ENCODE assay signal across 14 mouse cellular contexts in the genomic region with DNA sequence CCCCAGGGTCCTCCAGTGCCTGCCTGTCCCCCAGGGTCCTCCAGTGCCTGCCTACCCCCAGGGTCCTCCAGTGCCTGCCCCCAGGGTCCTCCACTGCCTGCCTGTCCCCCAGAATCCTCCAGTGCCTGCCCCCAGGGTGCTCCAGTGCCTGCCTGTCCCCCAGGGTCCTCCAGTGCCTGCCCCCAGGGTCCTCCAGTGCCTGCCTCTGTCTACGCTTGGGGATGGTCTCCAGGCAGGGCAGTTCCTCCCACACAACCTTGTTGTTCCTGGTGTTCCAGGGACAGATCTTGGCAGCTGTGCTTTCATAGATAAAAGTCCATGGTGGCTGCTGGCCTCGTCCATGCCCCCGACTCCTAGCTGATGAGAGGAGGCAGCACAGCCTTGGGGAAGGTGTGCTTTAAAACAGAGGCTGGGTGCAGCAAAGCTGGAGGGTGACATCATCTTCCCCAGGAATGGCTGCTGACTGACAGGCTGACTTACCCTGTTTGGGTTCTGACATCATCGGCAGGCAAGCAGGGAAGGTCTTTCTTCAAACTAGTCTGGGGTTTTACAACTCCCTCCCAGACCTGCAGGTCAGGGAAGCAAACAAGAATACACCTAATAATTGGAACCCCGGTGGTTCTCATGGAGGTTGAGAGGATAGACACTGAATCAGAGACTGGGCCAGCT. TPM values are rescaled to one million over a fixed set of nuclear protein-coding genes. Genes with fewer than 3 reads are reported as not detected.
DNase-seq lines count a peak whose midpoint lies in the region; ATAC-seq and TF ChIP-seq lines count a peak whose summit lies in the region.
"Had no signal": no experiment of that assay in that cellular context is flagged by ENCODE, and none has a peak within 500 bp of the region (broad histone marks: within the 10 kb centered on the region; RNA-seq: fewer than 3 reads in every experiment).

No protein-coding gene starts in this region.

- H3K9ac ChIP-seq in heart, embryonic 15.5 days, result no peak overlapping the region
- peak overlapping the region; percentile 3; the same call in 1 of the 2 replicates for H3K9ac ChIP-seq in hindbrain, embryonic 14.5 days
- H3K9ac ChIP-seq: embryonic facial prominence, embryonic 15.5 days; liver, postnatal 0 days had no signal

- WGBS in heart, embryonic 15.5 days, result 25% methylated on average over 5 of the region's 5 CpGs
- 71% methylated on average over 5 of the region's 5 CpGs for WGBS in embryonic facial prominence, embryonic 10.5 days
- 28% methylated on average over 5 of the region's 5 CpGs for WGBS in hindbrain, embryonic 14.5 days
- 52% methylated on average over 5 of the region's 5 CpGs for WGBS in cerebellum, adult 2 months

- no peaks in the 10 kb centered on the region for H3K9me3 ChIP-seq in heart, embryonic 15.5 days (replicated peaks)
- no peaks in the 10 kb centered on the region for H3K9me3 ChIP-seq in embryonic facial prominence, embryonic 10.5 days
- no peaks in the 10 kb centered on the region for H3K9me3 ChIP-seq in hindbrain, embryonic 14.5 days (ENCODE audit: control insufficient read depth, low read length)
- H3K9me3 ChIP-seq: embryonic facial prominence, embryonic 15.5 days had no signal

- H3K79me2 ChIP-seq in myocyte (ENCODE audit: control insufficient read depth, insufficient read depth), result no peaks in the 10 kb centered on the region

- no peak for TF ChIP-seq CTCF in cerebellum, adult 2 months (IDR thresholded peaks at IDR 0.05; ENCODE audit: borderline replicate concordance, insufficient read depth, low read depth, low read length)

- no peak for TF ChIP-seq POLR2A in myocyte (IDR thresholded peaks at IDR 0.05; ENCODE audit: insufficient read length, low read depth)
- TF ChIP-seq POLR2A in cerebellum, adult 2 months (IDR thresholded peaks at IDR 0.05; ENCODE audit: borderline replicate concordance, insufficient read depth, low read length), result no peak

- H3K36me3 ChIP-seq in heart, embryonic 15.5 days, result no peaks in the 10 kb centered on the region
- 0 out of 2 replicates have a peak, but pooled peaks cover 2% of the 10 kb centered on the region for H3K36me3 ChIP-seq in embryonic facial prominence, embryonic 10.5 days (replicated peaks)
- no peaks in the 10 kb centered on the region for H3K36me3 ChIP-seq in hindbrain, embryonic 14.5 days (replicated peaks; ENCODE audit: control insufficient read depth, insufficient read depth)
- H3K36me3 ChIP-seq in myocyte (ENCODE audit: control insufficient read depth, insufficient read depth), result no peaks in the 10 kb centered on the region
- H3K36me3 ChIP-seq: embryonic facial prominence, embryonic 15.5 days had no signal

- peak; percentile 23; the same call in 1 of the 2 replicates for ATAC-seq in heart, embryonic 15.5 days (replicated peaks; ENCODE audit: insufficient number of reproducible peaks, insufficient read depth, low FRiP score, low read depth)
- ATAC-seq in hindbrain, embryonic 14.5 days (ENCODE audit: low FRiP score), result no peak
- ATAC-seq: CD4-positive, CD25-positive, alpha-beta regulatory T cell, adult 4 months; liver, postnatal 0 days had no signal

- H3K4me1 ChIP-seq in heart, embryonic 15.5 days (replicated peaks), result peaks cover 44% of the 10 kb centered on the region
- H3K4me1 ChIP-seq in embryonic facial prominence, embryonic 10.5 days, result peaks cover 68% of the 10 kb centered on the region
- H3K4me1 ChIP-seq in hindbrain, embryonic 14.5 days (replicated peaks; ENCODE audit: control insufficient read depth, insufficient read depth, low read length), result peaks cover 52% of the 10 kb centered on the region
- peaks cover 2% of the 10 kb centered on the region for H3K4me1 ChIP-seq in cerebellum, adult 2 months (ENCODE audit: control insufficient read depth, insufficient read depth, low read length)

- no peak for DNase-seq in heart, postnatal 36 days
- no peak for DNase-seq in embryonic facial prominence, embryonic 10.5 days (ENCODE audit: low spot score)
- DNase-seq in hindbrain, embryonic 14.5 days (ENCODE audit: low spot score), result no peak
- no peak for DNase-seq in left cerebral cortex, postnatal 4 days
- no peak for DNase-seq in left cerebral cortex, postnatal 10 days (ENCODE audit: extremely low spot score in 1 of 2, low spot score in 2 of 2)
- DNase-seq in cerebellum, adult 2 months, result no peak
- DNase-seq: gastrocnemius, postnatal 36 days; kidney, adult 9 months; liver, postnatal 0 days; thymus, adult 18-20 months had no signal

- intact Hi-C loops in heart, postnatal 36 days (cut with DNase I), result no loop called here
- intact Hi-C loops in left cerebral cortex, postnatal 4 days (cut with DNase I), result no loop called here
- intact Hi-C loops in left cerebral cortex, postnatal 10 days (cut with DNase I), result no loop called here

- H3K27me3 ChIP-seq in heart, embryonic 15.5 days, result peaks cover 9% of the 10 kb centered on the region
- H3K27me3 ChIP-seq in embryonic facial prominence, embryonic 10.5 days (replicated peaks; ENCODE audit: low read depth, poor library complexity, severe bottlenecking), result peaks cover 25% of the 10 kb centered on the region
- no peaks in the 10 kb centered on the region for H3K27me3 ChIP-seq in hindbrain, embryonic 14.5 days (ENCODE audit: control insufficient read depth, insufficient read depth, low read length)
- no peaks in the 10 kb centered on the region for H3K27me3 ChIP-seq in myocyte (ENCODE audit: control insufficient read depth, insufficient read depth, insufficient read length)
- no peaks in the 10 kb centered on the region for H3K27me3 ChIP-seq in cerebellum, adult 2 months (ENCODE audit: control insufficient read depth, insufficient read depth, low read length)
- H3K27me3 ChIP-seq: embryonic facial prominence, embryonic 15.5 days had no signal

- no peak overlapping the region for H3ac ChIP-seq in myocyte (ENCODE audit: control insufficient read depth, insufficient read length)

- H3K4me3 ChIP-seq in heart, embryonic 15.5 days, result no peak overlapping the region
- H3K4me3 ChIP-seq in embryonic facial prominence, embryonic 10.5 days, result no peak overlapping the region
- H3K4me3 ChIP-seq in hindbrain, embryonic 14.5 days (replicated peaks; ENCODE audit: low read length), result no peak overlapping the region
- H3K4me3 ChIP-seq in myocyte, result no peak overlapping the region
- H3K4me3 ChIP-seq in cerebellum, adult 2 months (replicated peaks; ENCODE audit: insufficient read depth, low read depth, low read length), result no peak overlapping the region
- H3K4me3 ChIP-seq: embryonic facial prominence, embryonic 15.5 days had no signal

- no peak overlapping the region for H3K4me2 ChIP-seq in heart, embryonic 15.5 days
- H3K4me2 ChIP-seq in hindbrain, embryonic 14.5 days (replicated peaks), result no peak overlapping the region
- peak overlapping the region; percentile 32 for H3K4me2 ChIP-seq in myocyte (ENCODE audit: low read depth)
- H3K4me2 ChIP-seq: embryonic facial prominence, embryonic 15.5 days had no signal

- 0 out of 2 replicates have a peak overlapping the region, but pooled peaks have one; percentile 10 for H3K27ac ChIP-seq in heart, embryonic 15.5 days
- H3K27ac ChIP-seq in embryonic facial prominence, embryonic 10.5 days (replicated peaks), result peak overlapping the region; percentile 82
- peak overlapping the region; percentile 81 for H3K27ac ChIP-seq in hindbrain, embryonic 14.5 days
- H3K27ac ChIP-seq in cerebellum, adult 2 months (ENCODE audit: insufficient read depth, low read length), result no peak overlapping the region
- H3K27ac ChIP-seq: embryonic facial prominence, embryonic 15.5 days had no signal

TF ChIP-seq in myocyte, 11 proteins besides CTCF, POLR2A, EP300 and RAD21:
- TF ChIP-seq CEBPB (IDR thresholded peaks at IDR 0.05; ENCODE audit: insufficient read depth, poor library complexity, severe bottlenecking) (no peak), REST (IDR thresholded peaks at IDR 0.05; ENCODE audit: insufficient read depth, insufficient read length) (no peak), TCF3 (IDR thresholded peaks at IDR 0.05; ENCODE audit: insufficient read length, low read depth) (no peak), E2F4 (IDR thresholded peaks at IDR 0.05; ENCODE audit: insufficient read depth) (no peak), POLR2AphosphoS2 (IDR thresholded peaks at IDR 0.05; ENCODE audit: insufficient read length, low read depth) (no peak), MYOD1 (IDR thresholded peaks at IDR 0.05; ENCODE audit: control insufficient read depth in 1 of 3, insufficient read length in 2 of 3, low read depth in 2 of 3) (no peak), MYOG (IDR thresholded peaks at IDR 0.05; ENCODE audit: control insufficient read depth in 1 of 3, insufficient read depth in 1 of 3, insufficient read length in 2 of 3, low read depth in 2 of 3) (no peak), USF1 (IDR thresholded peaks at IDR 0.05; ENCODE audit: low read depth) (no peak), MAX (IDR thresholded peaks at IDR 0.05; ENCODE audit: low read depth) (no peak), TCF12 (IDR thresholded peaks at IDR 0.05; ENCODE audit: insufficient read depth, poor library complexity, severe bottlenecking) (no peak), SRF (IDR thresholded peaks at IDR 0.05; ENCODE audit: control insufficient read depth, insufficient read length, low read depth) (no peak)

RNA-seq across cellular contexts. Expression of gene Sox8, which starts 9.8 kb away (rescaled TPM):
- polyA plus RNA-seq in heart, embryonic 15.5 days (2015; fragmentation: Nextera tagmentation; extraction: Ambion mirVana), result 0.73 and 1.5 TPM in 2 replicates
- under 1 TPM; 0.33 to 0.49 TPM for total RNA-seq in heart, postnatal 36 days (2021)
- polyA plus RNA-seq in embryonic facial prominence, embryonic 10.5 days (2016; fragmentation: Nextera tagmentation; extraction: Ambion mirVana), result 12.5 and 13.1 TPM in 2 replicates
- polyA plus RNA-seq in hindbrain, embryonic 14.5 days (2014; fragmentation: Nextera tagmentation; extraction: Ambion mirVana), result 18.5 and 20.1 TPM in 2 replicates
- 14.3 TPM for polyA plus RNA-seq in myocyte (2012; fragmentation: generic; extraction: Trizol)
- 10 to 100 TPM; 29.9 to 38.1 TPM for total RNA-seq in left cerebral cortex, postnatal 4 days (2021)
- total RNA-seq in left cerebral cortex, postnatal 10 days (2021), result 10 to 100 TPM; 45.3 to 56.2 TPM
- polyA plus RNA-seq in cerebellum, adult 2 months (2012; rRNA removed), result 35.9 and 38.0 TPM in 2 replicates
- polyA plus RNA-seq: CD4-positive, CD25-positive, alpha-beta regulatory T cell, adult 4 months; liver, postnatal 0 days had no signal

RNA-seq across cellular contexts. Expression of gene Lmf1, which starts 18.2 kb away (rescaled TPM):
- polyA plus RNA-seq in heart, embryonic 15.5 days (2015; fragmentation: Nextera tagmentation; extraction: Ambion mirVana), result 33.0 and 34.7 TPM in 2 replicates
- total RNA-seq in heart, postnatal 36 days (2021), result 10 to 100 TPM; 27.4 to 33.8 TPM
- 26.3 and 26.6 TPM in 2 replicates for polyA plus RNA-seq in embryonic facial prominence, embryonic 10.5 days (2016; fragmentation: Nextera tagmentation; extraction: Ambion mirVana)
- 22.4 and 24.9 TPM in 2 replicates for polyA plus RNA-seq in hindbrain, embryonic 14.5 days (2014; fragmentation: Nextera tagmentation; extraction: Ambion mirVana)
- polyA plus RNA-seq in myocyte (2012; fragmentation: generic; extraction: Trizol), result 36.3 TPM
- total RNA-seq in left cerebral cortex, postnatal 4 days (2021), result 10 to 100 TPM; 19.4 to 21.5 TPM
- total RNA-seq in left cerebral cortex, postnatal 10 days (2021), result 10 to 100 TPM; 22.2 to 23.4 TPM
- 18.6 and 19.1 TPM in 2 replicates for polyA plus RNA-seq in cerebellum, adult 2 months (2012; rRNA removed)
